Mouse (Mus musculus): ENCODE data around the gene Prkg1. TPM values are rescaled to one million over a fixed set of nuclear protein-coding genes. Genes with fewer than 3 reads are reported as not detected.

Prkg1 gene
- polyA plus RNA-seq, 1 experiment, result 0.15 TPM

DNA sequence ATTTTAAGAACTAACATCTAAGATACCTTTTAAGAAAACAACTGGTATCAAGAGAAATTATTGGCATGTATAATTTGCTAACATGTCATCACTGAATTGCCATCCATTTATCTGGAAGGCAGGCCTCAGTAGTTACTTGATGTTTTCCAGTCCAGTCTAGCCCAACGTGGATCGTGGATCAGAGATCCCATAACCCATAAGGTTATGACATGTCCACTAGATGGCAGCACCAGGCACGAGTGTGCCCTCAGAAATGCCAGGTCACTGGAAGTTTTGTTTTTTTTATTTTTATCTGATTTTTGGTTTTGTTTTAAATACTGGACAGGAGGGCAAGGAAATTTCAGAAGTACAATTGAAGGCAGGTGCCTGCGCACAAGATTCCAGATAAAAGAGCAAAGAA is 422.7 kb downstream of the Prkg1 start:
- H3K4me1 ChIP-seq (ENCODE audit: control insufficient read depth, insufficient read depth, low read length), result no peaks in the 10 kb centered on the region
- no peak overlapping the region for H3K27ac ChIP-seq (ENCODE audit: insufficient read depth, low read depth, low read length)
- no peak overlapping the region for H3K4me3 ChIP-seq (ENCODE audit: insufficient read depth, low read length)
- peak; percentile 41; the same call in 1 of the 2 replicates for TF ChIP-seq CTCF (IDR thresholded peaks at IDR 0.05; ENCODE audit: low read depth, low read length)
- TF ChIP-seq POLR2A (IDR thresholded peaks at IDR 0.05; ENCODE audit: borderline replicate concordance, low read depth, low read length), result no peak

DNA sequence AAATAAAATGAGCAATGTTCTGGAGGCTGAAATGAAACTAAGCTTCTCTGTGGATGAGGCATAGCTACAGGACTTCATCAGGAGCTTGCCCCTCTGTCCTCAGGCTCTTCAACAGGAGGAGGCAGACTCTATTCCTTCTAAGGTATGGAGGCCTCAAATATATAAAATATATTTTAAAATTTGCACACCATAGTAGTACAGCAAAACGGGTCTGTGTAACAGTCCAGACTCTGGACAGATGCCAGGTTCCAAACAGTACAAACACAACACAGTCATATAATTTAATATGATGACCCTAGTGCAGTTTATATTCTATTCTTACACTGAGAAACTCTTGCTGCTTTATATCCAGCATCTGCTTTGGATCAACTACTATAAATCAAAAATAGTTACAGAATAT is 423.9 kb downstream of the Prkg1 start:
- no peak for TF ChIP-seq CTCF (IDR thresholded peaks at IDR 0.05; ENCODE audit: low read depth, low read length)
- no peak for TF ChIP-seq POLR2A (IDR thresholded peaks at IDR 0.05; ENCODE audit: borderline replicate concordance, low read depth, low read length)
- Histone ChIP-seq H3K4me3 (ENCODE audit: insufficient read depth, low read length) (no peak overlapping the region), H3K27ac (ENCODE audit: insufficient read depth, low read depth, low read length) (no peak overlapping the region), H3K4me1 (ENCODE audit: control insufficient read depth, insufficient read depth, low read length) (no peaks in the 10 kb centered on the region)

DNA sequence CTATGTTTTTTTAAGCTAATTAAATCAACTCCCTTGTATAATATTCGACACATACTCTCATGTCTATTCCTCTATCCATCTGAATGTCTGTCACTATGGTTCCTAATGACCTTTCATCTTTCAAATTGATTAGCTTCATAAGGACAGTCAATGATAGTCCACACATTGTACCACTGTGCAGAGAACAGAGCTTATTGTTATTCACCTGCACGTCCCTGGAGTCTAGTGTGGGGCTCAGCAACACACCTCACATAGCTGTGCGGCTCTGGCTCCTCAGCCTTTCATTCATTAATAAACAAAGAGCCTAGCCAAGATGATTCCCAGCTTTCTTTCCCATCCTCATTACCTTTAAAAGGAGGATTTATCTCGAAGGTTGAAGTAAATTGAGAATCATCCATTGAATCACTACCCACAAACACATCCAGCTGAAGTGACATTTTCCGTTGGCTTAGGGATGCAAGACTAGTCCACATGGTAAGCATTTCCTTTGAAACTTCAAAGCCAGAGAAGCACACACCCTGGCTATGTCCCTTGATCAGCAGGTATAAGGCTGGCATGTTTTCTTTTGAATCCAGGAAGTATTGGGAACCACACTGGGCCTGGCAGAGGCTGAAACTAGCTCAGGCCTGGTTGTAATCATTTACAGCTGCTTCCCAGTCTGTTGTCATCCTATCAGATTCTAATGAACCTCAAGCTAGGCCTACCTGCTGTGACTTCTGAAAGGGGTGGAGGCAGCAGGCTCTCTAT is 426.3 kb downstream of the Prkg1 start:
- Histone ChIP-seq H3K27ac (ENCODE audit: insufficient read depth, low read depth, low read length) (no peak overlapping the region), H3K4me1 (ENCODE audit: control insufficient read depth, insufficient read depth, low read length) (no peaks in the 10 kb centered on the region), H3K4me3 (ENCODE audit: insufficient read depth, low read length) (no peak overlapping the region)
- no peak for TF ChIP-seq POLR2A (IDR thresholded peaks at IDR 0.05; ENCODE audit: borderline replicate concordance, low read depth, low read length)
- no peak for TF ChIP-seq CTCF (IDR thresholded peaks at IDR 0.05; ENCODE audit: low read depth, low read length)

DNA sequence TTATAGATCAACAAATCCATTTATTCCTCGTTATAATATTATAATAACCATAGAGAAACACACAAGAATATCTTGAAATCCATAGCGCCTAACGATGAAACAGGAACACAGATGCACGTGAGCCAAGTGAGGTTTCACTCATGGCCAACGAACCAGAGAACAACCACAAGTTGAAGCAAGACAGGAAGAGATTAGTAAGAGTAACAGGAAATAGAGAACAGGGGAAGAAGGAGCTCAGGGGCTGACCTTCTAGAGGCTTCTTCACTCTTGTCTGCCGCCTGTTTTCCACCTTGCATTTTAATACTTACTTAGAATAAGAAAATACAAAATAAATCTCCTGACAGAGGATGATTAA is 427.0 kb downstream of the Prkg1 start:
- Histone ChIP-seq H3K4me1 (ENCODE audit: control insufficient read depth, insufficient read depth, low read length) (no peaks in the 10 kb centered on the region), H3K27ac (ENCODE audit: insufficient read depth, low read depth, low read length) (no peak overlapping the region), H3K4me3 (ENCODE audit: insufficient read depth, low read length) (no peak overlapping the region)
- TF ChIP-seq POLR2A (IDR thresholded peaks at IDR 0.05; ENCODE audit: borderline replicate concordance, low read depth, low read length), result no peak
- no peak for TF ChIP-seq CTCF (IDR thresholded peaks at IDR 0.05; ENCODE audit: low read depth, low read length)

DNA sequence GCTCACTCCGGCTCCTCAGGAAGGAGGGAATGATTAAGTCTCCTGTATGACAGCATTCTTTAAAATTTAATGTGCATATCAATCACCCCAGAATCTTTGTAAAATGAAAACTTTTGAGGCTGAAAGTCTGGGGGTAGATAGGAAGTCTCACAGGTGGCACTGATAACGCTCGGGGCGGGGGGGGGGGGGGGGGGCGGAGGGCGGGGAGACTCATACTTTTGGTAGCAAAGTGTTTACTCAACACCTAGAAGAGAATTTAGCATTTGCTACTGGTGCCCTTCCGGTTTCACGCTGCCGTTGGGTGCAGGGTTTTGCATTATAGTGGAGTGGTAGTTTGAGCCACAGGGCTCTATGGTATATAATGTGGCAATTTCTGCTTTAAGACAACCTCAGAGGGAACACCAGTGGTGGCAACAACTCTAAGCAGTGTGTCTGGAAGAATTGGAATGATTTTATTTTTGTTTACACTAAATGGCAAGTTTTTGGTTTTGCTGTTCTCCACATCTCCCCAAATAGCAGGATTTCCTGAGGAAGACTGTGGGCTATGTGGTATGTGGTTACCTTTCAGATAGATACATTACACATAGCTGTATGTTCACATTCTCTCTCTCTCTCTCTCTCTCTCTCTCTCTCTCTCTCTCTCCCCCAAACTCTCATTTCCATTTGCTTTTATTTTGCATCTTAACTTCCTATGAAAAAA is 427.5 kb downstream of the Prkg1 start:
- no peak for TF ChIP-seq CTCF (IDR thresholded peaks at IDR 0.05; ENCODE audit: low read depth, low read length)
- TF ChIP-seq POLR2A (IDR thresholded peaks at IDR 0.05; ENCODE audit: borderline replicate concordance, low read depth, low read length), result no peak
- no peak overlapping the region for H3K27ac ChIP-seq (ENCODE audit: insufficient read depth, low read depth, low read length)
- no peak overlapping the region for H3K4me3 ChIP-seq (ENCODE audit: insufficient read depth, low read length)
- no peaks in the 10 kb centered on the region for H3K4me1 ChIP-seq (ENCODE audit: control insufficient read depth, insufficient read depth, low read length)

DNA sequence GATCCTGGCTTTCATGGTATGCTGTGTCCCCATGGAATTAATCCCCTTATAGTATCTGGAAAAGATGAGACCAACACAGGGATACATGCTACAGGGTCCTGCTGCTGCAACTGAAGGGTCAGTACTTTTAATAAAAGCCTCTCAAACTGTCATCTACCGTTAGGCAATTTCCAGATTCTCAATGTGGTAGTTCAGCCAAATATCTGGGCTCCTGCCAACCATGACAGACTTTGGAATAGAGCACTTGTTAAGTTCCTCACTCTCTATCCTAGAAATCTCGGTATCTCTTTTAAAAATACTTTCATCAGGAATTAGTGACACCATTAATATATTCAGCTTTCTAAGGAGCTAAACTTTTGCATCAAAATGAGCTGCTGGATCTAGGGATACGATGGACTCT is 428.5 kb downstream of the Prkg1 start:
- Histone ChIP-seq H3K4me3 (ENCODE audit: insufficient read depth, low read length) (no peak overlapping the region), H3K4me1 (ENCODE audit: control insufficient read depth, insufficient read depth, low read length) (no peaks in the 10 kb centered on the region), H3K27ac (ENCODE audit: insufficient read depth, low read depth, low read length) (no peak overlapping the region)
- TF ChIP-seq CTCF (IDR thresholded peaks at IDR 0.05; ENCODE audit: low read depth, low read length), result no peak
- TF ChIP-seq POLR2A (IDR thresholded peaks at IDR 0.05; ENCODE audit: borderline replicate concordance, low read depth, low read length), result no peak

DNA sequence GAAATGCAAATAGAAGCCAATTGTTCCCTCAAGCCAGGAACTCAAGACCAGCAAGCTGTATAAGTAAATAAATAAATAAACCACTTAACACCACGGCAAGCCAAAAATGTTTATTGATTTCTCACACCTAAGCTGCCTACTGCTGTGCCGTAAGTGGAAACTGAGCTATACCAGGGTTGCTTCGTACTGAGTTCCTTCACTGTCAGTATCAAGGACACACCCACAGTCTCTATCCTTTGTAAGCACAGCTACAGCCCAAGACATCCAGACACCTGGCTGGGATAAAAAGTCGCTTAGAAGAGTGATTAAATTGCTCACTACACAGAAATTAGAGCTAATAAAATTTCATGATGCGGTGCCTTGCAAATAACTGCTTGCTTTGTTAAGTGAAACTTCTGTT is 434.9 kb downstream of the Prkg1 start:
- Histone ChIP-seq H3K4me1 (ENCODE audit: control insufficient read depth, insufficient read depth, low read length) (no peaks in the 10 kb centered on the region), H3K4me3 (ENCODE audit: insufficient read depth, low read length) (no peak overlapping the region), H3K27ac (ENCODE audit: insufficient read depth, low read depth, low read length) (no peak overlapping the region)
- TF ChIP-seq POLR2A (IDR thresholded peaks at IDR 0.05; ENCODE audit: borderline replicate concordance, low read depth, low read length), result no peak
- TF ChIP-seq CTCF (IDR thresholded peaks at IDR 0.05; ENCODE audit: low read depth, low read length), result no peak

GRCm38 (mm10) chr19:31304760-31305159 is 460.1 kb downstream of the Prkg1 start:
- no peak for TF ChIP-seq POLR2A (IDR thresholded peaks at IDR 0.05; ENCODE audit: borderline replicate concordance, low read depth, low read length)
- no peak for TF ChIP-seq CTCF (IDR thresholded peaks at IDR 0.05; ENCODE audit: low read depth, low read length)
- Histone ChIP-seq H3K4me3 (ENCODE audit: insufficient read depth, low read length) (no peak overlapping the region), H3K4me1 (ENCODE audit: control insufficient read depth, insufficient read depth, low read length) (no peaks in the 10 kb centered on the region), H3K27ac (ENCODE audit: insufficient read depth, low read depth, low read length) (no peak overlapping the region)

- Histone ChIP-seq H3K4me1 (ENCODE audit: control insufficient read depth, insufficient read depth, low read length) (no peaks in the 10 kb centered on the region), H3K27ac (ENCODE audit: insufficient read depth, low read depth, low read length) (no peak overlapping the region), H3K4me3 (ENCODE audit: insufficient read depth, low read length) (no peak overlapping the region)
- TF ChIP-seq CTCF (IDR thresholded peaks at IDR 0.05; ENCODE audit: low read depth, low read length), result no peak
- TF ChIP-seq POLR2A (IDR thresholded peaks at IDR 0.05; ENCODE audit: borderline replicate concordance, low read depth, low read length), result no peak
These were observed 473.6 kb downstream of the Prkg1 start for GRCm38 (mm10) chr19:31291231-31291630.

DNA sequence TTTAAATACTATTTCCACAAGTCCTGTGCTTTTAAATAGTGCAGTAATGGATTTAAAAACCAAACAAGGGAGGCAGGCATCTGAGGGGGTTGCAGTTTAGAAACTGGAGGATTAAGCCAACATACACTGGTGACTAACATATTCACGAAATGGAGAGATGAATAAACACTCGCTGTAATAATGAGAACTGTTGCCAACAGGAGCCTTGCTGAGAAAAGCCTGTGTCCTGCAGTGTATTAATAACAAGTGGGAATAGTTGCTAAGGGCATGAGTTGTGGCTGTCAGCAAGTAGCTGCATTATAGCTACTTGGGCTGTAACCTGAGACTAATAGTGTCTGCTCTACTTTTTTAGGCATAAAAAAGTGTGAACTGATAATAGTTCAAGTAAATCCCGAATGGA is 480.3 kb downstream of the Prkg1 start:
- TF ChIP-seq POLR2A (IDR thresholded peaks at IDR 0.05; ENCODE audit: borderline replicate concordance, low read depth, low read length), result no peak
- no peak for TF ChIP-seq CTCF (IDR thresholded peaks at IDR 0.05; ENCODE audit: low read depth, low read length)

More for the DNA sequence above, 480.3 kb downstream of the Prkg1 start:
- Histone ChIP-seq H3K4me1 (ENCODE audit: control insufficient read depth, insufficient read depth, low read length) (no peaks in the 10 kb centered on the region), H3K27ac (ENCODE audit: insufficient read depth, low read depth, low read length) (no peak overlapping the region), H3K4me3 (ENCODE audit: insufficient read depth, low read length) (no peak overlapping the region)
